Mouse (Mus musculus) heart, embryonic 11.5 days (tissue): ENCODE data around the gene Hoxd12. TPM values are rescaled to one million over a fixed set of nuclear protein-coding genes. Genes with fewer than 3 reads are reported as not detected.

Source experiments
- ATAC-seq: fragments of 200-750 bp; cut with Nextera tagmentation; replicated peaks from 2 replicates; pipeline ENCODE4 v1.8.0; 2017; ENCODE audit warnings: moderate library complexity; ENCODE audit not compliant: insufficient number of reproducible peaks, low FRiP score, low TSS enrichment
- H3K27ac ChIP-seq: fragments of 300-500 bp; sonication (generic); 2 replicates; pipeline ENCODE4 v1.5.1; 2014; ENCODE audit warnings: mild to moderate bottlenecking, low read depth, low read length
- H3K27me3 ChIP-seq: fragments of 300-500 bp; sonication (generic); 2 replicates; pipeline ENCODE4 v1.6.1; 2014; ENCODE audit warnings: mild to moderate bottlenecking, low read length, mixed read lengths; ENCODE audit not compliant: control insufficient read depth, insufficient read depth
- H3K36me3 ChIP-seq: fragments of 300-500 bp; sonication (generic); 2 replicates; pipeline ENCODE4 v1.6.1; 2014; ENCODE audit warnings: mild to moderate bottlenecking, low read length, moderate library complexity, mixed read lengths; ENCODE audit not compliant: control insufficient read depth, insufficient read depth
- H3K4me1 ChIP-seq: fragments of 300-500 bp; sonication (generic); 2 replicates; pipeline ENCODE4 v1.6.1; 2014; ENCODE audit warnings: low read length; ENCODE audit not compliant: control insufficient read depth, insufficient read depth
- H3K4me2 ChIP-seq: fragments of 300-500 bp; sonication (generic); 2 replicates; pipeline ENCODE4 v1.6.1; 2014; ENCODE audit warnings: mild to moderate bottlenecking, moderate library complexity
- H3K4me3 ChIP-seq: fragments of 300-500 bp; sonication (generic); 2 replicates; pipeline ENCODE4 v1.5.1; 2014; ENCODE audit warnings: low read depth, low read length
- H3K9ac ChIP-seq: fragments of 300-500 bp; sonication (generic); 2 replicates; pipeline ENCODE4 v1.6.1; 2014; ENCODE audit warnings: mild to moderate bottlenecking, low read depth, low read length, moderate library complexity
- H3K9me3 ChIP-seq: fragments of 300-500 bp; sonication (generic); replicated peaks from 2 replicates; pipeline ENCODE4 v1.6.1; 2016; ENCODE audit warnings: low read length; ENCODE audit not compliant: control insufficient read depth
- WGBS: fragments of 180-500 bp; shearing (Covaris S2); extraction: QIAGEN DNeasy Blood & Tissue Kit; methylation state at CpG from one replicate; pipeline ENCODE4 v1.1.7; 2014; ENCODE audit not compliant: insufficient replicate concordance; 5-methylcytosine and 5-hydroxymethylcytosine counted together
- polyA plus RNA-seq: library from polyadenylated mRNA; unstranded; fragments of >200 nt; fragmentation: Nextera tagmentation; extraction: Ambion mirVana; gene quantifications from 2 replicates; pipeline ENCODE4 v1.2.1, GENCODE M21; 2014

Gene Hoxd12
- polyA plus RNA-seq, 1 experiment from 2014 or later, result not detected

DNA sequence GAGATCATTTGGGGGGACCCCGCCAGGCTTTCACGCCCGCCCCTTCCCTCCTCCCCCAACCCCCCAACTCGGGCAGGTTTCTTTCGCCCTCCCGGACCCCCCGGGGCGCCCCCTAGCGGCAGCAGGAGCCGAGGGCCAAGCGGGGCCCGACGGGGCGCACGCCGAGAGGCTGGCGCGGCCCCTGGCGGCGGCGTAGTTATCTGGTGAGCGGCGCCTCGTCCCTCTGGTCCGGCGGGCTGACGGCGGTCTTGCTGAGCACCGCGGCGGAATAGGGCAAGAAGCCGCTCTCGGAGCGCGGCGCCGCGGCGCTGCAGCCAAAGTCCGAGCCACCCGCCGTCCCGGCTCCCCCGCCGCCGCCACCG lies 19.4 kb upstream of the Hoxd12 start:
- no peak for ATAC-seq
- Histone ChIP-seq H3K27me3 (peaks cover 86% of the 10 kb centered on the region), H3K4me3 (peak overlapping the region; percentile 46), H3K36me3 (no peaks in the 10 kb centered on the region), H3K9ac (no peak overlapping the region), H3K4me2 (peak overlapping the region; percentile 63), H3K27ac (no peak overlapping the region), H3K4me1 (peaks cover 4% of the 10 kb centered on the region; the same call in 1 of the 2 replicates), H3K9me3 (no peaks in the 10 kb centered on the region)
- WGBS, result 1% methylated on average over 27 of the region's 47 CpGs

DNA sequence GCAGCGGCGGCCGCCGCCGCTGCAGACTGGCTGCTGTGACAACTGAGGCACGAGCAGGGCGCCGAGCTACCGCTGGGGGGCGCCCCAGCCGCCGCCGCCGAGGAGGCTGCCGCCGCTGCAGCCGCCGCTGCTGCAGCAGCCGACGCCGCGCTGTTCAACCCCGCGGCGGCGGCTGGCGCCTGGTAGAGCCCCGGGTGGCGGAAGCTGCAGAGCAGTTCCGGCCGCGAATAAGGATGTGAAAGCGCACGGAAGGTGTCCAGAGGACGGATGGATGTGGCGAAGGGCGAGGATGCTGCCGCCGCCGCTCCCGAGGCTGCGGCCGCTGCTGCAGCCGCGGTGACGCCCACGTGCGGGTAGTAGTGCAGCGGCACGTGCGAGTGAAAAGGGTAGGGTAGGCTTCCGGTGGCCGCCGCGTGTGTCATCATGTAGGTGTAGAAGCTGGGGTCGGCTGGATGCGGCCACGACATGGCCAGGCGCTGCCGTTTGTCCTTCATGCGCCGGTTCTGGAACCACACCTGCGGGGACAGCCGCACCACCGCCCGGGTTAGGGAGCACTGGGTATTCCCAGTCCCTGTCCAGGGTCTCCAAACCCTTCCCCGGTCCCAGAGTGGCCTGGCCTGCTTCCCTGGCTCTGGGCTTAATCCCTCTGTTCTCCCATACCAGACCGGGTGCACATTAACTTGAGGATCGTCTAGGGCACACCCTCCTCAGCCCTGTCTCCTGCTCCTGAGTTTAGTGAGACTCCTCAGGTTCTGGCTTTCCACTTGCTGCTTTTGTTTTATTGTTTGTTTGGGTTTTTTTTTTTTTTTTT lies 18.8 kb upstream of the Hoxd12 start:
- Histone ChIP-seq H3K9me3 (no peaks in the 10 kb centered on the region), H3K4me3 (peak overlapping the region; percentile 46), H3K27ac (no peak overlapping the region), H3K4me2 (peak overlapping the region; percentile 63), H3K36me3 (no peaks in the 10 kb centered on the region), H3K27me3 (peaks cover 86% of the 10 kb centered on the region), H3K9ac (no peak overlapping the region), H3K4me1 (peaks cover 4% of the 10 kb centered on the region; the same call in 1 of the 2 replicates)
- WGBS, result under 1% methylated on average over 62 of the region's 69 CpGs
- ATAC-seq, result no peak

DNA sequence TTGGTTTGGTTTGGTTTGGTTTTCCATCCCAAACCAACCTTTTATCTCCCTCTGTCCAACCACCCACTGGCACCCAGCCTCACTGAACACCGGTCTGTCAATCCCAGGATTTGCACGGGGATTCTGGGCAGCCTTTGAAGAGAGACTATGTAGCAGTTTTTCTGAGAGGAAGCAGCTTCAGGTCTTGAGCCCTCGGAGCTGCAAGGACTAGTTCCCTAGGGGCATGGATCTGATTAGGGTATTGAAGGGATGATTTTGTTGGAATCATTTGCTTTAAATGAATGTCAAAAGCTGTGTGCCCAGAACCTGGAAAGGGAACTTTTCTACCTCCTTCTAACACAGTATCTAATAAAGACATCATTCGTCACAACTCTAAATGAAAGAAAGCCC lies 18.2 kb upstream of the Hoxd12 start:
- 5% methylated on average over 4 of the region's 4 CpGs for WGBS
- no peak overlapping the region for H3K9ac ChIP-seq
- peaks cover 4% of the 10 kb centered on the region; the same call in 1 of the 2 replicates for H3K4me1 ChIP-seq
- H3K36me3 ChIP-seq, result no peaks in the 10 kb centered on the region
- no peak overlapping the region for H3K27ac ChIP-seq
- no peak for ATAC-seq
- H3K27me3 ChIP-seq, result peaks cover 87% of the 10 kb centered on the region
- H3K9me3 ChIP-seq, result no peaks in the 10 kb centered on the region
- no peak overlapping the region for H3K4me2 ChIP-seq
- H3K4me3 ChIP-seq, result no peak overlapping the region

GRCm38 (mm10) chr2:74657251-74658023 lies 17.4 kb upstream of the Hoxd12 start:
- Histone ChIP-seq H3K27me3 (peaks cover 87% of the 10 kb centered on the region), H3K27ac (no peak overlapping the region), H3K4me1 (peaks cover 4% of the 10 kb centered on the region; the same call in 1 of the 2 replicates), H3K4me2 (peak overlapping the region; percentile 37), H3K4me3 (peak overlapping the region; percentile 26; the same call in 1 of the 2 replicates), H3K9me3 (no peaks in the 10 kb centered on the region), H3K36me3 (no peaks in the 10 kb centered on the region), H3K9ac (no peak overlapping the region)
- no peak for ATAC-seq
- 3% methylated on average over 62 of the region's 62 CpGs for WGBS

GRCm38 (mm10) chr2:74658024-74658666 lies 16.7 kb upstream of the Hoxd12 start:
- H3K9me3 ChIP-seq, result no peaks in the 10 kb centered on the region
- no peak for ATAC-seq
- peaks cover 91% of the 10 kb centered on the region for H3K27me3 ChIP-seq
- WGBS, result 2% methylated on average over 15 of the region's 15 CpGs
- peaks cover 4% of the 10 kb centered on the region; the same call in 1 of the 2 replicates for H3K4me1 ChIP-seq
- H3K36me3 ChIP-seq, result no peaks in the 10 kb centered on the region
- no peak overlapping the region for H3K27ac ChIP-seq
- H3K4me3 ChIP-seq, result peak overlapping the region; percentile 26; the same call in 1 of the 2 replicates
- H3K4me2 ChIP-seq, result peak overlapping the region; percentile 37
- H3K9ac ChIP-seq, result no peak overlapping the region

DNA sequence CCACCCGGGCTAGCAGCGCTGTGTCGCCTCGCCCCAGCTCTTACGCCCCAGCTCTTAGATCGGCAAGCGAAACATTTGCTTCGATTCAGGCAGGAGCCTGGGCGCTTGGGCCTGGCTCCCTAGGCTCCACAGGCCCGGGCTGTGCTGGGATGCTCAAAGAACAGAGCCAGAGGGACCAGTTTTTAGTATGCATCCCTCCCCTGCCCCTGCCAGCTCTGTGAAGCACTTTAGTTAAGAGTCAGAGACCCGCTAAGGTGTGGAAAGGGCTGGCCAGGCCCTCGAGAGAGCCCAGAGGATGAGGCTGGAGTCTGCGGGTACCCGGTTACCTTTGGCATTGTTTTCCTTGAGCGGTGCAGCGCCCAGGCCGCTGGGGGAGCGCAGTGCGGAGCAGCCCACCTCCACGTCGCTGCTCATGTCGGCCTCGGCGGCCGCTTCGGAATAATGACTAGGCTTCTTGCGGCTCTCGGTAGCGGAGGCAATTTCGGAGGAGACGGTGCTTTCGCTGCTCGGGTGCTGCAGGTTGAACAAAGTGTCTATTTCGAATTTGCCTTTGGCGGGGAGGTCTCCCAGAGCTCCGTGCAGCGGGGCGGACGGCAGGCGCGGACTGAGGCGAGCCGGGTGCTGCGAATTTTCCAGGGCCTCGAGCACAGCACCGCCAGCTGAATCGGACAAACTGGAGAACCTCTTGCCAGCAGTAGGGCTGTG lies 16.0 kb upstream of the Hoxd12 start:
- peaks cover 4% of the 10 kb centered on the region; the same call in 1 of the 2 replicates for H3K4me1 ChIP-seq
- no peak for ATAC-seq
- H3K4me2 ChIP-seq, result no peak overlapping the region
- H3K9ac ChIP-seq, result no peak overlapping the region
- no peaks in the 10 kb centered on the region for H3K9me3 ChIP-seq
- H3K36me3 ChIP-seq, result no peaks in the 10 kb centered on the region
- WGBS, result under 1% methylated on average over 47 of the region's 47 CpGs
- no peak overlapping the region for H3K4me3 ChIP-seq
- peaks cover 96% of the 10 kb centered on the region for H3K27me3 ChIP-seq
- no peak overlapping the region for H3K27ac ChIP-seq

- no peaks in the 10 kb centered on the region for H3K36me3 ChIP-seq
- H3K9ac ChIP-seq, result no peak within 1 kb of the TSS
- no peak within 1 kb of the TSS for H3K4me2 ChIP-seq
- H3K4me3 ChIP-seq, result no peak within 1 kb of the TSS
- no peaks in the 10 kb centered on the region for H3K9me3 ChIP-seq
- peaks cover 96% of the 10 kb centered on the region for H3K27me3 ChIP-seq
- H3K4me1 ChIP-seq, result peaks cover 4% of the 10 kb centered on the region; the same call in 1 of the 2 replicates
- no peak within 1 kb of the TSS for H3K27ac ChIP-seq
- no peak for ATAC-seq
- 2% methylated on average over 28 of the region's 28 CpGs for WGBS
Observed at GRCm38 (mm10) chr2:74659507-74660005, 15.3 kb upstream of the Hoxd12 start, which contains the start of gene Evx2. Gene Evx2, minus strand, starts transcription at chr2:74659557.
